Mouse (Mus musculus): ENCODE results near the gene Tgif2.
"Not testable (repeated sequence)": the region's sequence is repeated elsewhere in the genome, so short reads cannot be mapped to it uniquely, and the experiment has no call there.

The Tgif2 gene

GRCm38 (mm10) chr2:156839319-156840191, at the start of gene Tgif2:
TSS of gene Tgif2 (plus strand) at chr2:156840007.
- peak; percentile 93 for DNase-seq (ENCODE audit: low read depth, low spot score)

GRCm38 (mm10) chr2:156798516-156798915, 41.3 kb upstream of the Tgif2 start:
- DNase-seq (ENCODE audit: low read depth, low spot score): no peak

DNA sequence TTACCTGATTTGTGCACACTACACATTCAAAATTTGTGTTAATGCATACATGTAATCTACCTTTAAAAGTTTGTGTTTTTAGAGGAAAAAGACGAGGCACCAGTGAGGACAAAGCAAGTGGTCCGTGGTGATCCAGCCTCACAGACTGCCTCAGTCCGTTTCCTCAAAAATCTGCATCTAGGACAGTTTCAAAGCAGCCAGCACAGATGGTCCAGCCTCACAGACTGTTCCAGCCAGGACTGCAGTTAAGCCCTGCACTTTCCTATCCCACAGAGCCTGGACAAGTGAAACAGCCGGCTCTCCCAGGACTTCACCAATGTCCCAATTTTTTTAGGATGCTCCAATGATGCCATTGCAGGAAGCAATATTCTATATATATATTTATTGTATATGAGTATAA, 38.8 kb upstream of the Tgif2 start:
- DNase-seq (ENCODE audit: low read depth, low spot score): no peak

GRCm38 (mm10) chr2:156802116-156802515, 37.7 kb upstream of the Tgif2 start:
- not testable (repeated sequence) for DNase-seq (ENCODE audit: low read depth, low spot score)

- DNase-seq (ENCODE audit: low read depth, low spot score): no peak
These were observed 36.0 kb upstream of the Tgif2 start for GRCm38 (mm10) chr2:156803698-156804372.

GRCm38 (mm10) chr2:156804589-156804988, 35.2 kb upstream of the Tgif2 start:
- DNase-seq (ENCODE audit: low read depth, low spot score): no peak

DNA sequence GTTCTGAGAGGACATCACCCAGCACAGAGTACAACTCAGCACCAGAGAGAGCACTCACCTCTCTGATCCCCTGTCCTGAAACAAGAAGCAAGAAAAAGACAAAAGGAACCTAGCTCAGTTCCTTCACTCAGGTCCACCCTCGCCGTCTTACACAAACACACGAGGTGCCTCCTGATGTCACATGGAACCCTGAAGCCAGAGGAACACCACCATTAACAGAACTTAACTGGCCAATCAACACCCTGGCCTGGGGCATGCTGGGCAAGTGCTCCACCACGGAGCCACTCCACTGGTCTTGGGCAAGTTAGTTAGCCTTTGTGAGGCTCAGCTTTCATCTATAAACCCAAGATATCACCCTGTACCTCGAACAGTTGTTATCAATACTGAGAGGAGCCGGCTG, 32.9 kb upstream of the Tgif2 start:
- no peak for DNase-seq (ENCODE audit: low read depth, low spot score)

GRCm38 (mm10) chr2:156809579-156809978, 30.2 kb upstream of the Tgif2 start:
- DNase-seq (ENCODE audit: low read depth, low spot score): peak; percentile 70

- peak; percentile 6 for DNase-seq (ENCODE audit: low read depth, low spot score)
These were observed 29.1 kb upstream of the Tgif2 start for GRCm38 (mm10) chr2:156810716-156811115.

GRCm38 (mm10) chr2:156811556-156811955, 28.3 kb upstream of the Tgif2 start:
- DNase-seq (ENCODE audit: low read depth, low spot score): no peak

- no peak for DNase-seq (ENCODE audit: low read depth, low spot score)
These were observed 25.4 kb upstream of the Tgif2 start for GRCm38 (mm10) chr2:156814344-156814801.

- no peak for DNase-seq (ENCODE audit: low read depth, low spot score)
These were observed 24.9 kb upstream of the Tgif2 start for GRCm38 (mm10) chr2:156814893-156815292.

GRCm38 (mm10) chr2:156815412-156815811, 24.4 kb upstream of the Tgif2 start:
- DNase-seq (ENCODE audit: low read depth, low spot score): no peak

GRCm38 (mm10) chr2:156816116-156816515, 23.7 kb upstream of the Tgif2 start:
- DNase-seq (ENCODE audit: low read depth, low spot score): no peak

DNA sequence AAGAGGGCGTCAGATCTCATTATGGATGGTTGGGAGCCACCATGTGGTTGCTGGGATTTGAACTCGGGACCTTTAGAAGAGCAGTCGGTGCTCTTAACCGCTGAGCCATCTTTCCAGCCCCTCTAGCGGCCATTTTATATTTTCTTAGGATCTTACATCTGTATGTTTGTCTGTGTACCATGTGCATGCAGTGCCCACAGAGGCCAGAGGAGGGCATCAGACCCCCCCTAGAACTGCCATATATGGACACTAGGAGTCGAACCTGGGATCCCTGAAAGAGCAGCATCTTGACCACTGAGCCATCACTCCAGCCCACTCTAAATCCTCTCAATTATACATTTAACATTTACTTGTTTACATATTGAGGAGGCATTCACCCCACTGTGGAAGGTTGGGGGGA, 14.7 kb upstream of the Tgif2 start:
- DNase-seq (ENCODE audit: low read depth, low spot score): peak; percentile 20

DNA sequence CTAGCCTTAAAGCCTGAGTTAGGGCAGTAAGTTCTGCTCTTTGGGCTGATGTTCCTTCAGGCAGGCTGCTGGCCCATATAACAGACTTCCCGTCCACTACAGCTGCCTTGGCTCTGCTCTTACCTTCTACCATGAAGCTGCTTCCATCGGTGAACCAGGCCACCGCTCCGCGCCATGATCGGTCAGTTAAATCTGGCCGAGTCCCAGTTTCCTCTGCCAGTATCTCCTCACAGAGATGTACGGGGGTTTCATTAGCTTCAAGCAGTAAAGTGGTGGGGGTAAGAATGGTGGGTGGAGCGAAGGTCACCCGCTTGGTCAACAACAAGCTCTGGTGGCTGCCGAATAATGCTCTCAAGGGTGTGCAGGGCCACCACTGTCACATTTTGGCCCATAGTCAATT, 5.5 kb upstream of the Tgif2 start:
- DNase-seq (ENCODE audit: low read depth, low spot score): no peak

DNA sequence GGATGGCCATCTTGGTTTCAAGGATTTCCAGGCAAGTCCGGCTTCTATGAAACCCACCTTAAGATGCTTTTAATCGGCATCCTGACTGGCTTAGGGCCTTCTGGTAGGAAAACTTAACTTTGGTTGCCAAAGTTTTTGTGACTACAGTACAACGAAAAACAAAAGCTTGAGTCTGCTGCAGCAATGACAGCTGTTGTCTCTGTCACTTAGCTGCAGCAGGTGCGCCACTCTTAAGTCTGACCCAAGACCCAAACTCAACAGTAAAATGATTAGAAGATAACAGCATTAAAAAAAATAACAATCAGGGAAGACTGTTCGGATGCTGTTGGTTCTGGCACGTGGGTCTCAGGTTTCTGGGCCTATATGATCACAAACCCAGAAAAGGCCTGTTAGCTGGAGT, 968 bp upstream of the Tgif2 start:
- no peak for DNase-seq (ENCODE audit: low read depth, low spot score)

DNA sequence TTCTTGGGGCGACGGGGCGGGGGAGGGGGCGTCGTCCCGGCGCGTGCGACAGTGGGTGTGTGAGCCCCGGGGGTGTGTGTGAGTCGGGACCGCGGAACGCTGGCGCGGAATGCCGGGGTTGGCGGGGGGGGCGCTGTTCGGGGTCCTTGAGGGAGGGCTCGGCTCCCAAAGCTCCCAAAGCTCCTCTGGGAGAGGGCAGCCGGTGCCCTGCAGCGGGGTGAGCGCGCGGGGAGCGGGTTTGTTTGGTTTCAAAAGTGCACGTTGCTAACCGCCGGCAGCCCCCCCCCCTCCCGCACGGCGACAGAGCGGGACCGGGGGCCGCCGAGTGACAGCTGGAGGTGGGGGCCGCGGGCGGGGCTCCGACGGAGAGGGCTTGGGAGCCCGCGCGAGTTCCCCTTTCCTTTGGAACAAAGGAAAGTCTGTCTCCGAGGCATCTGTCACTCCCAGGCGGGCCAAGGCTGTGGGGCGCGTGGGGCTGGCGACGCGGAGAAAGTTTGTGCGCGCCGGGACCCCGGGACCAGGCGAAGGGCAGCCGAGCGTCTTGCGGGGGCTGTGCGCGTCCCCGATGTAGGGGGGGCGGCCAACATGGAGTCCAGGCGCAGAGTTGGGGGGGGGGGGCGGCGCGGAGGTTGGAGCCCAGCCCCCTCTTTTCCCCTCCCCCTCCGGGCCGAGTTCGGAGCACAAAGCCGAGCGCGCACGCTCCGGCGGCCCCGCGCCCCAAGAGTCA, 657 bp downstream of the Tgif2 start:
- peak; percentile 64 for DNase-seq (ENCODE audit: low read depth, low spot score)

DNA sequence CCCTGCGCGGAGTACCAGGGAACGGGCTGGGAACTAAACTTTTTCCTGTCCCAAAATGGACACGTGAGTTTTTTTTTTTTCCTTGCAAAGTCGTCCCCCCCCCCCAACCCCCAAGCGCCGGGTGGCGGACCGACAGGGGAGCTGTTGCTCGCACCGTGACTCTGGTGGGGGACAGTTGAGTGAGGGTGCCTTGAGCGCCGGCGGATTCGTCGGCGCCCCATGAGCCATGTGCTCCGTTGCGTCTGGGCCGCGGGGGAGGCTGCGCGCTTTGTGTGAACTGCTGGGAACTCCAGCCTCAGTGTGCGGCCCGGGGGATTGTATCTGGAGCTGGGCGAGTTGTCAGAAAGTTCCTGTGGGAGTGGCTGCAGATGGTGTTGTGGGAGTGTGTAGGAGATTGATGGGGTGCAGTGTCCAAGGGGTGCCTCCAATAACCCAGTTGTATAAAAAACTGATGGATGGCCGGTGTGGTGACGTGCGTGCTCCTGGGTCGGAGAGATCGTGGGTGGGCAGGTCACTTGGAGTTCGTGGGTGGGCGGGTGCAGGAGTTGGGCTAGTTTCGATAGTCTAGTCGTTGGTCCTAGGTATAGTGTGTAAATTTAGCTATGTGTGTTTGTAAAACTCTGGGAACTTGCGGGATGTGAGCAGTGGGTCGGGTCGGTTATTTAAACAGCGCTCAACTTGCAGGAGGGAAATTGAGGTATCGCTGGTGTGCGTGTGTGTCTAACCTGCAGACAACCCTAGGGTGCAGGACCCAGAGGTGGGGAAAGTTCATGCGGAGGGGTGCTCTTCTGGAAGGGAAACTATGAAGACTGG, 1.4 kb downstream of the Tgif2 start:
- peak; percentile 73 for DNase-seq (ENCODE audit: low read depth, low spot score)

- DNase-seq (ENCODE audit: low read depth, low spot score): peak; percentile 76
These were observed 2.3 kb downstream of the Tgif2 start for GRCm38 (mm10) chr2:156841841-156842706.

All from CD4-positive, CD25-positive, alpha-beta regulatory T cell, adult 2 months (primary cell).